Mouse (Mus musculus): ENCODE measurements at regions not wholly inside any gene's neighbourhood (a gene's known extent, or its start where the extent isn't known, plus 50 kb on each side); places are given as distances from the start of the nearest gene placed in this dataset.
A peak's percentile ranks its signal among the peaks of the same experiment; 100 is the strongest.

GRCm38 (mm10) chr2:63347562-63347961 is 163.5 kb upstream of the Kcnh7 start:
- 84% methylated on average over 3 of the region's 3 CpGs for WGBS
- ATAC-seq (ENCODE audit: low FRiP score) = no peak

GRCm38 (mm10) chr2:63326750-63327149 is 142.7 kb upstream of the Kcnh7 start:
- H3K9me3 ChIP-seq = no peaks in the 10 kb centered on the region
- no peak for ATAC-seq (ENCODE audit: low FRiP score)
- 93% methylated on average over 4 of the region's 4 CpGs for WGBS
- no peaks in the 10 kb centered on the region for H3K27me3 ChIP-seq
- H3K9ac ChIP-seq = no peak overlapping the region
- no peaks in the 10 kb centered on the region for H3K4me1 ChIP-seq
- H3K4me2 ChIP-seq = no peak overlapping the region
- H3K4me3 ChIP-seq (replicated peaks) = no peak overlapping the region
- H3K27ac ChIP-seq = no peak overlapping the region
- H3K36me3 ChIP-seq (replicated peaks) = no peaks in the 10 kb centered on the region

More at GRCm38 (mm10) chr2:63347562-63347961, 163.5 kb upstream of the Kcnh7 start:
- no peak overlapping the region for H3K4me2 ChIP-seq
- H3K27ac ChIP-seq = no peak overlapping the region
- H3K27me3 ChIP-seq = no peaks in the 10 kb centered on the region
- H3K36me3 ChIP-seq (replicated peaks) = no peaks in the 10 kb centered on the region
- H3K9me3 ChIP-seq = no peaks in the 10 kb centered on the region
- no peaks in the 10 kb centered on the region for H3K4me1 ChIP-seq
- H3K4me3 ChIP-seq (replicated peaks) = no peak overlapping the region
- no peak overlapping the region for H3K9ac ChIP-seq

DNA sequence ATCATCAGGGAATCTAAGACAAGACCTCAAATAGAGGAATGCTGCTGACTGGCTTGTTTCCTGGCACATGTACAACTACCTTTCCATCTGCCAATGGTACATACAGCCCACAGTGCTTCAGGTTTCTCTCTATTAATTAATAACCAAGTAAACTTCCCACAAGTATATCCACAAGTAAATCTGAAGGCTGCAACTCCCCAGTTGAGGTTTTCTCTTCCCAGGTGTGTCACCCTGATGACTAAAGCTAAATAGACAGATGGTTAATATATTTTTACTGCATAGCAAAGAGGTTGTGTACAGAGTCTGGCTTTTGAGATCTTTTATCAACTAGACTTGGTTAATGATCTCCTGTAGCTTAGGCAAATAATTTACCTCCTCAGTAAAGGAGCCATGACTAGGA is 96.8 kb upstream of the Kcnh7 start:
- no peaks in the 10 kb centered on the region for H3K36me3 ChIP-seq (replicated peaks)
- H3K27ac ChIP-seq = no peak overlapping the region
- no peaks in the 10 kb centered on the region for H3K9me3 ChIP-seq
- H3K4me1 ChIP-seq = no peaks in the 10 kb centered on the region
- H3K4me2 ChIP-seq = no peak overlapping the region
- no peak overlapping the region for H3K4me3 ChIP-seq (replicated peaks)
- no peaks in the 10 kb centered on the region for H3K27me3 ChIP-seq
- no peak overlapping the region for H3K9ac ChIP-seq
- no peak for ATAC-seq (ENCODE audit: low FRiP score)

- 66% methylated on average over 3 of the region's 3 CpGs for WGBS
- no peaks in the 10 kb centered on the region for H3K4me1 ChIP-seq
- ATAC-seq (ENCODE audit: low FRiP score) = no peak
- no peak overlapping the region for H3K27ac ChIP-seq
- H3K27me3 ChIP-seq = no peaks in the 10 kb centered on the region
- no peak overlapping the region for H3K4me3 ChIP-seq (replicated peaks)
- no peaks in the 10 kb centered on the region for H3K36me3 ChIP-seq (replicated peaks)
- no peak overlapping the region for H3K9ac ChIP-seq
- no peaks in the 10 kb centered on the region for H3K9me3 ChIP-seq
- no peak overlapping the region for H3K4me2 ChIP-seq
These were observed 89.7 kb upstream of the Kcnh7 start for GRCm38 (mm10) chr2:63273799-63274203.

GRCm38 (mm10) chr2:63246091-63246612 is 62.1 kb upstream of the Kcnh7 start:
- H3K27ac ChIP-seq = no peak overlapping the region
- H3K4me1 ChIP-seq = no peaks in the 10 kb centered on the region
- H3K27me3 ChIP-seq = no peaks in the 10 kb centered on the region
- 48% methylated on average over 4 of the region's 4 CpGs for WGBS
- ATAC-seq (ENCODE audit: low FRiP score) = peak; percentile 49; the same call in 1 of the 2 replicates
- no peaks in the 10 kb centered on the region for H3K9me3 ChIP-seq
- no peak overlapping the region for H3K9ac ChIP-seq
- no peak overlapping the region for H3K4me2 ChIP-seq
- no peaks in the 10 kb centered on the region for H3K36me3 ChIP-seq (replicated peaks)
- no peak overlapping the region for H3K4me3 ChIP-seq (replicated peaks)

GRCm38 (mm10) chr2:63239326-63239725 is 55.2 kb upstream of the Kcnh7 start:
- H3K27me3 ChIP-seq = no peaks in the 10 kb centered on the region
- no peaks in the 10 kb centered on the region for H3K4me1 ChIP-seq
- H3K4me2 ChIP-seq = no peak overlapping the region
- no peak overlapping the region for H3K27ac ChIP-seq
- H3K9me3 ChIP-seq = no peaks in the 10 kb centered on the region
- no peak overlapping the region for H3K9ac ChIP-seq
- no peak for ATAC-seq (ENCODE audit: low FRiP score)
- no peak overlapping the region for H3K4me3 ChIP-seq (replicated peaks)
- H3K36me3 ChIP-seq (replicated peaks) = no peaks in the 10 kb centered on the region
- WGBS = 95% methylated on average over 3 of the region's 3 CpGs

All from forebrain, embryonic 12.5 days (tissue).